In the genomic region with DNA sequence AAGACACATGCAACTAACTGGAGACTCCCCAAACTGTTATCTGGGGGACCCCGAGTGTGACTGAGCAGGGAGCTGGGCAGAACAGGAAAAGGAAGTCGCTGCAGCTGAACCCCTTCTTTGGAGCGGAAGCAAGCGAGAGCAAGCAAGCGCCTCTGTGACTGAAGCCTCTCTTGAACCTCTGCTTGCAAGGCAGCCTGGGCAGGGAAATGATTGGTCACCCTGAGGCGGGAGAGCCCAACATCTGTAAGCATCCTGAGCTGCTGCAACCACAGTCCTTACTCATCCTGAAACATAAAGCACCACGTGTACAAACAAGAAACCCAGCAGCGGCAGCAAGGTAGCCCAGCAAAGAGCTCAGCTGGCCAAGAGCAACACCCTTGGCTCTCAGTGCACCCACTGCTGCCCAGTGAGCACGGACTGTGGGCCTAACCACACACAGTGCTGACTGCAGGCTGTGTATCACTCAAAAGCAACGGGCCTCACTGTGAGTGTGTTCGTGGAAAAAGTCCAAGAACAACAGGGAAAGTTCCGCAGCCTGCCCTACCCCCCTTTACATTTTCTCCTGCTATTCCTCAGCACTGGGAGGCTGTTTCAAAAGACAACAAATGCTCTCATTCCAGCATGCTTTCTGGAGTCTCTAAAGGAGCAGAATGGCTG, we compare ENCODE assay signal across 8 mouse cellular contexts.
DNase-seq lines count a peak whose midpoint lies in the region; ATAC-seq and TF ChIP-seq lines count a peak whose summit lies in the region.

No protein-coding gene starts in this region.

- WGBS in forebrain, embryonic 12.5 days = 20% methylated on average over 12 of the region's 12 CpGs
- 42% methylated on average over 12 of the region's 12 CpGs for WGBS in hindbrain, embryonic 14.5 days
- 52% methylated on average over 12 of the region's 12 CpGs for WGBS in small intestine, adult 2 months

- no peak for TF ChIP-seq POLR2A in small intestine, adult 2 months (IDR thresholded peaks at IDR 0.05; ENCODE audit: low read depth, low read length)

- no peak; the same call in 1 of the 2 replicates for ATAC-seq in forebrain, embryonic 12.5 days (ENCODE audit: low FRiP score)
- peak; percentile 57 for ATAC-seq in hindbrain, embryonic 14.5 days (ENCODE audit: low FRiP score)

- no peak overlapping the region for H3K4me3 ChIP-seq in forebrain, embryonic 12.5 days (replicated peaks)
- no peak overlapping the region for H3K4me3 ChIP-seq in hindbrain, embryonic 14.5 days (replicated peaks; ENCODE audit: low read length)
- H3K4me3 ChIP-seq in small intestine, adult 2 months (ENCODE audit: low read depth, low read length) = no peak overlapping the region

- DNase-seq in spleen, adult 12 weeks (ENCODE audit: low spot score) = peak; percentile 4
- no peak for DNase-seq in spleen, postnatal 14 days (ENCODE audit: low spot score in 2 of 2)
- no peak for DNase-seq in hindbrain, embryonic 14.5 days (ENCODE audit: low spot score)
- DNase-seq in lung, postnatal 10 days = peak; percentile 44
- no peak for DNase-seq in left cerebral cortex, adult 8-10 months (ENCODE audit: low spot score in 2 of 2)
- DNase-seq in layer of hippocampus, adult 9-10 months (ENCODE audit: low spot score) = no peak

- no peaks in the 10 kb centered on the region for H3K36me3 ChIP-seq in forebrain, embryonic 12.5 days (replicated peaks)
- H3K36me3 ChIP-seq in hindbrain, embryonic 14.5 days (replicated peaks; ENCODE audit: control insufficient read depth, insufficient read depth) = no peaks in the 10 kb centered on the region
- H3K36me3 ChIP-seq in small intestine, adult 2 months (ENCODE audit: control insufficient read depth, insufficient read depth, low read length) = 0 out of 2 replicates have a peak, but pooled peaks cover 2% of the 10 kb centered on the region

- H3K27ac ChIP-seq in forebrain, embryonic 12.5 days = peak overlapping the region; percentile 36; the same call in 1 of the 2 replicates
- no peak overlapping the region for H3K27ac ChIP-seq in hindbrain, embryonic 14.5 days
- peak overlapping the region; percentile 28; the same call in 1 of the 2 replicates for H3K27ac ChIP-seq in small intestine, adult 2 months (ENCODE audit: insufficient read depth, low read depth, low read length)

- H3K27me3 ChIP-seq in forebrain, embryonic 12.5 days = no peaks in the 10 kb centered on the region
- no peaks in the 10 kb centered on the region for H3K27me3 ChIP-seq in hindbrain, embryonic 14.5 days (ENCODE audit: control insufficient read depth, insufficient read depth, low read length)
- no peaks in the 10 kb centered on the region for H3K27me3 ChIP-seq in small intestine, adult 2 months (ENCODE audit: control insufficient read depth, insufficient read depth, low read length)

- peaks cover 27% of the 10 kb centered on the region for H3K4me1 ChIP-seq in forebrain, embryonic 12.5 days
- H3K4me1 ChIP-seq in hindbrain, embryonic 14.5 days (replicated peaks; ENCODE audit: control insufficient read depth, insufficient read depth, low read length) = peaks cover 4% of the 10 kb centered on the region; the same call in 1 of the 2 replicates
- peaks cover 24% of the 10 kb centered on the region for H3K4me1 ChIP-seq in small intestine, adult 2 months (ENCODE audit: control insufficient read depth, insufficient read depth, insufficient read length, low read length)

- no peak overlapping the region for H3K9ac ChIP-seq in forebrain, embryonic 12.5 days
- H3K9ac ChIP-seq in hindbrain, embryonic 14.5 days = no peak overlapping the region

- H3K9me3 ChIP-seq in forebrain, embryonic 12.5 days = no peaks in the 10 kb centered on the region
- H3K9me3 ChIP-seq in hindbrain, embryonic 14.5 days (ENCODE audit: control insufficient read depth, low read length) = no peaks in the 10 kb centered on the region

- H3K4me2 ChIP-seq in forebrain, embryonic 12.5 days = no peak overlapping the region
- H3K4me2 ChIP-seq in hindbrain, embryonic 14.5 days (replicated peaks) = no peak overlapping the region

- no peak for TF ChIP-seq CTCF in small intestine, adult 2 months (IDR thresholded peaks at IDR 0.05; ENCODE audit: extremely low read depth, insufficient read length, insufficient replicate concordance, low read depth, low read length)

Comparison
In these comparisons a context has a peak if more than half of its experiments do, and no peak if none do; other contexts are left out.
1. DNase-seq: peak in spleen, adult 12 weeks (single experiment) and lung, postnatal 10 days (single experiment); none in spleen, postnatal 14 days (0 of 2), hindbrain, embryonic 14.5 days (single experiment), left cerebral cortex, adult 8-10 months (0 of 2) and layer of hippocampus, adult 9-10 months (single experiment).